Mouse (Mus musculus) 3T3-L1 (cell line): Measurements from ENCODE around the gene Fgf14.
"Not testable (repeated sequence)": the region's sequence is repeated elsewhere in the genome, so short reads cannot be mapped to it uniquely, and the experiment has no call there.

Experiments used
- DNase-seq: peaks from one replicate; pipeline ENCODE4 v3.0.0-alpha.2; 2015; ENCODE audit warnings: low read depth, low spot score

Fgf14 gene

DNA sequence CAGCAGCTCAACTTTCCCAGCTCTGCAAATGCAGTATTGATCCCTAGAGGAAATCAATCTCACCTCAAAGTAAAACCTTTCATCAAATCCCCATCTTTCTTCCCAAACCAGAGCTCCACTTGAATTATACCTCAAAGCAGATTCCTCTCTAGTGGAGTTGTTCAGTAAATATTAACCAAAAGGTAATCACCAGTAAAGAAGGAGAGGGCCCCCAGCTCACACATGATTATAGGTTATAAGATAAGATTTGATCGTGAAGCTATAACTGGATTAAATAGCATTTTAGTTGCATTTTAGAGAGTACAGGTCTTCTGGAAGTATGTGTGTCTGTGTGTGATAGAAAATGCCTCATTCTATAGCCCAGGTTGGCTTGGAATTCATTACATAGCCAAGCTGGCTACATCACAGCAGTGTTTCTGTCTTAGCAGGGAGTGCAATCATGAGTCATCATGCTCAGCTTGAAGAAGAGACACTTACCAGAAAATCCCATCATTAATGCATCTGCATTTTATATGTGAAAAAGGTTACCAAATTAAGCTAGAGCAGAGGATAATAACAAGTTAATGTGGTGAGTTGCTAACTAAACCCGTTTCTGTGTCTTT, 202.8 kb downstream of the Fgf14 start:
- no peak for DNase-seq

- DNase-seq = no peak
Observed at GRCm38 (mm10) chr14:124470909-124471308, 206.0 kb downstream of the Fgf14 start.

- DNase-seq = no peak
Observed at GRCm38 (mm10) chr14:124455120-124455519, 221.8 kb downstream of the Fgf14 start.

DNA sequence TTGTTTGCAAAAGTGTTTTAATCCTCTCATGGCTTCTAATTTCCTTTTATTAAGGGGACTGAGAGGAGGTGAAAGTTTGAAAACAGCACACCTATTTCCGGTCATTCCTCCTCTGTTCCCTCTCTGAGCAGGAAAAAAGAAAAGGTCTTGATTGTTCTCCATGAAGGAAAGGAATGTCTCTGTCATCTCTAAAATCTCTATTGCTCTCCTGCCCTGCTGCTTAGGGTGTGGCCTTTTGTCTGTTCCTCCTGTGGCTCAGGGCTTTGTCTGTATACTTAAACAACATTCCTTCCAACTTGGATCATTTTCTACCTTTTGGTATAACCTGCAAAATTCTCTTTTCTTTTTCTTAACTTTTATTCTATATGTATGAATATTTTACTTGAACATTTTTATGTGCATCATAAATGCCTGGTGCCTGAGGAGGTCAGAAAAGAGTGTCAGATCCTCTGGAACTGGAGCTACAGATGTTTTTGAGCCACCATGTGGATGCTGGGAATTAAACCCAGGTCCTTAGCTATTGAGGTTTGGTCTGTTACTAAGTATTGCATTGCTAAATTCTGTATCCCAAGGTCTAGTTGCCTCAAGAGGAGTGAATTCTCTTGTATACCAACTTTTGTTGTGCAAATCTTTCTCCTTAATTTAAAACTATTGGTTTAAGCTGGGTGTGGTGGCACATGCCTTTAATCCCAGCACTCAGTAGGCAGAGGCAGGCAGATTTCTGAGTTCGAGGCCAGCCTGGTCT, 230.7 kb downstream of the Fgf14 start:
- no peak for DNase-seq

GRCm38 (mm10) chr14:124444831-124445230, 232.1 kb downstream of the Fgf14 start:
- no peak for DNase-seq

- not testable (repeated sequence) for DNase-seq
Observed at GRCm38 (mm10) chr14:124439298-124439697, 237.6 kb downstream of the Fgf14 start.

- DNase-seq = no peak
Observed at GRCm38 (mm10) chr14:124411890-124412289, 265.0 kb downstream of the Fgf14 start.

DNA sequence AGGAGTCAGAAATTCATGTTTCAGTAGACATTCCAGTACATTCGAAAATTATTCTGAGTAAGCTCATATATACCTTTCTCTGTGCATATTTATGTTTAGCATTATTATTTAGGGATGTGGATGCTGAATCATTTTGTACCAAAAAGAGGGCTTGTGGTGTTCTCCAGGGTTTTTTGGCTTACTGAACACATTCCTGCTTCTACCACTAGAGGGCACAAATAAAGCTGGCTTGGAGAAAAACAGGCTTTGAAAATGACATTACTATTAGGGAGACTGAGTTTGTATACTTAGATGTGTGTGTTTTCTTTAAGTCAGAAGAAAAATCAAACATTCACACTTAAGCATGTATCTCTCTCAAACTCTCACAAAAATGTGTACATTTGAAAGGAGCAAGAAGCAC, 266.0 kb downstream of the Fgf14 start:
- DNase-seq = peak; percentile 50

GRCm38 (mm10) chr14:124328391-124328790, 348.5 kb downstream of the Fgf14 start:
- no peak for DNase-seq

DNA sequence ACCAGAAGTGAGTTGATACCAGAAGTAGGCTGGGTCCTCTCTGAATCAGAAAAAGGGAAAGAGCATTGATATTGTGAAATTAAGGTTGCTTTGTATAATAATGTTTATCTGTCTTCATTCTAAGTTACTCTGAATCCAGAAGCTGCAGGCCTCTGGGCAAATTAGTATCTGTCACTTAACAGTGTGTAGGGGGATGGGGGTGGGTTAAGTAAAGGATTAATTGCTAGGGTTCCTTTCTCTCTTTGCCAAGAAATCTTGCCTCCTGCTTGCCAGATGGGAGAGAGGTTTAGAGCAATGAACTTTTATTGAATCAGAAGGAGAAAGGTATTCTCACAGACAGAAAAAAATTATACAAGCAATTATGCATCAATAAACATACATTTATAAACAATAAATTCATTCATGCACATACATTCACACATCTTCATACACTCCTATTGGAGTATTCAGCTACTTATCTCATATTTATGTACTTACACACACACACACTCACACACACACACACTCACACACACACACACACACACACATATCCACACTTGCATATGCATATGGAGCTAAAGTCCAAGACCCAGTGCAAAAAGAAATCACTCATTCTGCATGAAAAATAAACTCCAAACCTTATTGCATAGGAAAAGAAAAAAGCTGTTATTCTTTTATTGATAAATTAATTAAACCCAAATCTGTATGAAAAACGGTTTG, 357.8 kb downstream of the Fgf14 start:
- DNase-seq = no peak

DNA sequence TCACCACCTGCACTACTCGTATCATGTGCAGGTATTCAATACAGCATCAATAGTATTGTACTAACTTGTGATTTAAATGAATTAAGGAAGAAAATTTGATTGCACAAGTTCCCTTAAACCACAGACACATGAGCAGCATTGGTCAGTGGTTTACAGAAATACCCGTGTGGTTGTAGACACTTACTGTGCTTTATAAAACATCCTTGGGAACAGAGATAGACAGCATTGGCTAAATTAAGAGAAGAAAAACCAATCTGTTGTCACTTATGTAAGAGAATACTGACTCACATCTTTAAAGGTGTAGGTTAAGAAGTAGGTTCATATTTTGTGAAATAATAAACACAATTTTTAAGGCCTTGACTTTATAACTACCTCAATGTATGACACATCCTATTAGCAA, 361.4 kb downstream of the Fgf14 start:
- DNase-seq = no peak

DNA sequence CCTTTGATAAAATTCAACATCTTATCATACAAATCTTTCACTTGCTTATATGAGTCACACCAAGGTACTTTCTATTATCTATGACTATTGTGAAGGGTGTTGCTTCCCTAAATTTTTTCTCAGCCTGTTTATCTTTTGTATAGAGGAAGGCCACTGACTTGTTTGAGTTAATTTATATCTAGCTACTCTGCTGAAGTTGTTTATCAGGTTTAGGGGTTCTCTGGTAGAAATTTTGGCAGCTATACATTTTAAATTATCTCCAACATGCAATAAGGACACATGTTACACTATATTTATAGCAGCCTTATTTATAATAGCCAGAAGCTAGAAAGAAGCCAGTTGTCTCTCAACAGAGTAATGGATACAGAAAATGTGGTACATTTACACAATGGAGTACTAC, 389.9 kb downstream of the Fgf14 start:
- DNase-seq = no peak

GRCm38 (mm10) chr14:124278384-124278944, 398.5 kb downstream of the Fgf14 start:
- DNase-seq = no peak

DNA sequence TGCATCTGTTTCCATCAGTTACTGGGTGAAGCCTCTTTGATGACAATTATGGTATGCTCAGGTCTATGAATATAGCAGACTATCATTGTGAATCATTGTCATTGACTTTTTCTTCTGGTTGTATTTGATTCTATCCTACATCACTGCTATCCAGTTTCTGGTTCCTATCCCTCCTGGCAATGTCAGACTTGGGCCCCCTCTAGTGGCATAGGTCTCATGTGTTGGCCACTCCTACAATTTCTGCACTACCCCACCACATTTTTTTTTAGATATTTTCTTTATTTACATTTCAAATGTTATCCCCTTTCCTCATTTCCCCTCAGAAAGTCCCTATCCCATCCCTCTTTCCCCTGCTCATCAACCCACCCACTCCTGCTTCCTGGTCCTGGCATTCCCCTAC, 409.9 kb downstream of the Fgf14 start:
- peak; percentile 44 for DNase-seq

DNA sequence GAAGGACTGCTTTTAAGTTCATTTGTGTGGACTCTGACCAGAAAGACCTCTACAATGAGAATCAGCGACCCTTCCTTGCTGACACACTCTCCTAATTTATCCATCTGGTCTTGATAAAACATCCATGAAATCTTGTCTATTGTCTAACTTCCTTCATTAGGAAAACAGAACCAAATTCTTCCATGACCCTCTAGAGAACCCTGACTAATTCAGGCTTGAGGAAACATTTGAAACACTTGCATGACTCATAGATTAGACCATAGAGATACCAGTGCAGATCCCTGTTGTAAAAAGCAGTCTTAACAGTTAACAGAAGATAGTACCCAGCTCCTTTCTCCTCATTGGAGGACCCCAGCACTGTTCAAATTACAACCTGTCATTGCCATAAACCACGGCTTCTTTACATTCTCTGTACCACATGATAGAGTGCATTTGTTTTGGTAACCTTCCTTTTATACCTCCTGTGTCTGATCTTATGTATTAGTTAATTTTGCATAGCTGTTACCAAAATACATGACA, 412.3 kb downstream of the Fgf14 start:
- DNase-seq = peak; percentile 35

DNA sequence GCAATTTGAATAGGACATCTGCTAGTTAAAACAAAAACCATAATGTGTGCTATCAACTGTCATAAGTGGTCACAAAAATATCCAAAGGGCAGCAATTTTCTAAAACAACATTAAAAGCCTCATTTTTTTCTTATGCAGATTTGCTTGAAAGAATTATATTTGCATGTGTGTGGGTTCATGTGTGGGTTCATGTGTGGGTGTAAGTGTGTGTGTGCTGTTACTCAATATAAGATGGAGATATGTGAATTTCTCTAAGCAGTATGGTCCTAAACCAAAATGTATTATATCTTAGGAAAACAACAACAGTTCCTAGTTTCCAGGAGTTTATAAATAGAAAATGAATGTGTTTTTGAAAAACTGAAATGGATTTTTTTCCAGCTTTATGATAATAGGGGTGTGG, 413.7 kb downstream of the Fgf14 start:
- no peak for DNase-seq

DNA sequence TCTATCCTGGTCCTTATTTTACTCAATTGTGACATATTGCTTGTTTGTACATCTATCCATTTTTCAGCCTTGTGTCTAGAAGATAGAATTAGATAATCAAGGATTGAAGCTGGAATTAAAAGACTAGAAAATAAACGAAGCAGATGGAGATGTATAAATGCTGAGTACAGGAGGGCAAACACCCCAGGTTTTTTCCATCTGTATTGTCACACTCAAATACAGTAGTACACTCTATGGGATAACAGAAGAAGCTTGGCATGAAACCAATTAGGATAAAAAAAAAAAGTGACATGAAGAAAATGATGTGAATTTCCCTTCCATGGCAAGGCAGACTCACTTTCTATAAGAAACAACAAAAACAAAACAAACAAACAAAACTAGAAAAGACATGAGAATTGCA, 429.4 kb downstream of the Fgf14 start:
- DNase-seq = no peak

DNA sequence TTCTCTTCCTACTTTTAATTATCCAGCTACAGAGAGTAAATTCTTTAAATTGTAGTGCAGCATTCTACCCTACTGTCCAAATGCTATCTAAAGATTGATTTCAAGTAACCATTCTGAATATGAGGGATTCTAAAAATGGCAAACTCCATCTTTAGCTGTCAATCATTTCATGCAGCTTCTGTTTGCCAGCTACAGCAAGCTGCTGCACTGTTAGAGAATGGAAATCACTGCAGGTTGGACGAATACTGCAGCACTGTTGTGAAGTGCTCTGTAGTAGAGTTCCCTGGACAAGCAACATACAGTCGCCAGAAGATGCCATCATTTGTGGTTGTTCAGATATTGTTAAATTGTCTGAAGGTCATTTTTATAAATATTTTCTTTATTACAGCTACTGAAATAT, 453.5 kb downstream of the Fgf14 start:
- no peak for DNase-seq

DNA sequence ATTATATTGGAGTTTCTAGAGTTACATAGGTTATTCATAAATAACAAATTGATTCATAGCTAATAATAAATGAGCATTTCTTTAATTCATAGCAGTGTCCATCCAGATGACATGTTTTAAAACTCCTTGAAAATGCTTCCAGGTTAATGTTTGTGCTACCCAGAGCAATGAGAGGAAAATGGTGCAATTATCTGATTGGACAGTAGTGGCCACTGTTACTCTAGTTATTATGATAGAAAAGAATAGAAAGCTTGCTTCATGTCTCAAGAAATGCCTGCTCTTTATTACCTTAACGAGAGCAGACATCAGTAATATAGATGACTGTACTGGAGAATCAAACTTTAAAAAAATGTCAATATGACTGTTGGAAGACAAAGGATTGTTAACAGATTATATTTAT, 454.5 kb downstream of the Fgf14 start:
- peak; percentile 65 for DNase-seq

GRCm38 (mm10) chr14:124220979-124221378, 455.9 kb downstream of the Fgf14 start:
- DNase-seq = peak; percentile 42

- no peak for DNase-seq
Observed at GRCm38 (mm10) chr14:124195806-124196205, 481.1 kb downstream of the Fgf14 start.

DNA sequence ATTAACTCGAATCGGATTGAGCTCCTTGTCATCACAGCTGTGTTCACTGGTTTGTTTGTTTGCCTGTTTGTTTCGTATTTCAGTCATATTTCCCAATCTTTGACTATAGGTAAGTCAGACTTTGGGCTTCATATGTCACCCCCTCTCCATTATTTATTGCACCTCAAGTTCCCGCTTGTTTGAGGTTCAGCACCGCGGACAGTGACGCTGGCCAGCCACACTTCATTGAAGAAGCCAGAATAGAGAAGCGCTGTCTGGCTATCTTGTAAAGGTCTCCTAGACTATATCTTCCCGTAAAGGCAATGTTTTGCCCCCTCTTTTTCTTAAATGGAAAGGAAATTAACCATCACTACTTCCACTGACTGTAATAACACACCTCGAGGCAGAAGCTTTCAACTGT, 481.6 kb downstream of the Fgf14 start:
- peak; percentile 20 for DNase-seq
